Mouse (Mus musculus) brain, embryonic 14.5 days (tissue): ENCODE measurements at regions not wholly inside any gene's neighbourhood (a gene's known extent, or its start where the extent isn't known, plus 50 kb on each side); places are given as distances from the start of the nearest gene placed in this dataset.

Experiments
- CTCF ChIP-seq: fragments of 200-500 bp; IDR thresholded peaks from 2 replicates; pipeline ENCODE4 v1.5.1; 2012; ENCODE audit warnings: inconsistent platforms, mild to moderate bottlenecking, moderate library complexity, borderline replicate concordance; ENCODE audit not compliant: insufficient read depth, insufficient read length; ENCODE audit errors: extremely low read depth
- POLR2A ChIP-seq: fragments of 200-500 bp; IDR thresholded peaks from 2 replicates; pipeline ENCODE4 v1.6.1; 2012; ENCODE audit warnings: mild to moderate bottlenecking, inconsistent platforms, borderline replicate concordance; ENCODE audit not compliant: poor library complexity, insufficient read depth, insufficient read length, severe bottlenecking; ENCODE audit errors: extremely low read depth

- no peak for TF ChIP-seq CTCF
- no peak for TF ChIP-seq POLR2A
Observed at GRCm38 (mm10) chr14:45817756-45818155, 159.8 kb upstream of the Ddhd1 start.
